Mouse (Mus musculus) heart, adult 2 months (tissue): ENCODE results near the gene Fkbp1b.

Experiments
- CTCF ChIP-seq: fragments of 200-600 bp; IDR thresholded peaks from 2 replicates; pipeline ENCODE4 v1.8.1; 2022; ENCODE audit warnings: antibody characterized with exemption, mild to moderate bottlenecking, moderate library complexity
- EP300 ChIP-seq: fragments of 200-500 bp; IDR thresholded peaks from 2 replicates; pipeline ENCODE4 v1.6.1; 2011; ENCODE audit warnings: low read depth, low read length, control low read depth; ENCODE audit not compliant: insufficient read depth
- POLR2A ChIP-seq: fragments of 200-500 bp; IDR thresholded peaks from 2 replicates; pipeline ENCODE4 v1.6.1; 2011; ENCODE audit warnings: mild to moderate bottlenecking, low read depth, low read length, control low read depth; ENCODE audit not compliant: insufficient read depth

- TF ChIP-seq POLR2A (no peak), CTCF (no peak), EP300 (no peak)
Measured at GRCm38 (mm10) chr12:4889891-4890290, 48.5 kb upstream of the Fkbp1b start.
